Mouse (Mus musculus) urinary bladder, postnatal 36 days (tissue): ENCODE results near the gene Tesk2.
"Not testable (repeated sequence)": the region's sequence is repeated elsewhere in the genome, so short reads cannot be mapped to it uniquely, and the experiment has no call there.

Source experiments
- DNase-seq, 2 experiments: peaks; one replicate each; pipeline ENCODE4 v3.0.0; 2022; ENCODE audit warnings: low spot score in 2 of 2, mixed read lengths in 1 of 2

The Tesk2 gene

GRCm38 (mm10) chr4:116792453-116792852 lies 71.7 kb downstream of the Tesk2 start:
- no peak for DNase-seq

GRCm38 (mm10) chr4:116794273-116794672 lies 73.5 kb downstream of the Tesk2 start:
- DNase-seq, result no peak

- no peak for DNase-seq
These were observed 75.8 kb downstream of the Tesk2 start for GRCm38 (mm10) chr4:116796442-116797110.

- no peak for DNase-seq
These were observed 79.2 kb downstream of the Tesk2 start for GRCm38 (mm10) chr4:116799901-116800300.

- DNase-seq, result peak; percentile 84 to 94
These were observed 86.7 kb downstream of the Tesk2 start, which contains the start of the genes Toe1 and Mutyh for GRCm38 (mm10) chr4:116807197-116808129. Gene Toe1, minus strand, starts transcription at chr4:116807640. Gene Mutyh, plus strand, starts transcription at chr4:116807723.

GRCm38 (mm10) chr4:116811012-116811411 lies 90.3 kb downstream of the Tesk2 start:
- DNase-seq, result no peak

GRCm38 (mm10) chr4:116815276-116815675 lies 94.5 kb downstream of the Tesk2 start:
- no peak for DNase-seq

- no peak for DNase-seq
These were observed 96.7 kb downstream of the Tesk2 start for GRCm38 (mm10) chr4:116817486-116817885.

GRCm38 (mm10) chr4:116819968-116820901 lies 99.5 kb downstream of the Tesk2 start:
- no peak for DNase-seq

- peak; percentile 70 to 81 for DNase-seq
These were observed 100.3 kb downstream of the Tesk2 start for GRCm38 (mm10) chr4:116820902-116821693.

- DNase-seq, result no peak
These were observed 100.9 kb downstream of the Tesk2 start, which contains the start of gene Hpdl for GRCm38 (mm10) chr4:116821694-116822016. Gene Hpdl, minus strand, starts transcription at chr4:116821707.

- DNase-seq, result peak; percentile 55 to 74
These were observed 103.8 kb downstream of the Tesk2 start for GRCm38 (mm10) chr4:116824541-116825004.

GRCm38 (mm10) chr4:116827819-116828218 lies 107.1 kb downstream of the Tesk2 start:
- DNase-seq, result no peak

- DNase-seq, result no peak
These were observed 108.8 kb downstream of the Tesk2 start for GRCm38 (mm10) chr4:116829364-116830069.

GRCm38 (mm10) chr4:116830070-116830368 lies 109.3 kb downstream of the Tesk2 start:
- no peak for DNase-seq

- DNase-seq, result no peak
These were observed 118.3 kb downstream of the Tesk2 start for GRCm38 (mm10) chr4:116838999-116839398.

- not testable (repeated sequence) for DNase-seq
These were observed 119.3 kb downstream of the Tesk2 start for GRCm38 (mm10) chr4:116840096-116840495.

GRCm38 (mm10) chr4:116840841-116841240 lies 120.1 kb downstream of the Tesk2 start:
- no peak for DNase-seq

GRCm38 (mm10) chr4:116844324-116844723 lies 123.6 kb downstream of the Tesk2 start:
- DNase-seq, result no peak

GRCm38 (mm10) chr4:116849901-116850300 lies 129.2 kb downstream of the Tesk2 start:
- no peak for DNase-seq
